Mouse (Mus musculus): ENCODE measurements at regions not wholly inside any gene's neighbourhood (a gene's known extent, or its start where the extent isn't known, plus 50 kb on each side); places are given as distances from the start of the nearest gene placed in this dataset.

DNA sequence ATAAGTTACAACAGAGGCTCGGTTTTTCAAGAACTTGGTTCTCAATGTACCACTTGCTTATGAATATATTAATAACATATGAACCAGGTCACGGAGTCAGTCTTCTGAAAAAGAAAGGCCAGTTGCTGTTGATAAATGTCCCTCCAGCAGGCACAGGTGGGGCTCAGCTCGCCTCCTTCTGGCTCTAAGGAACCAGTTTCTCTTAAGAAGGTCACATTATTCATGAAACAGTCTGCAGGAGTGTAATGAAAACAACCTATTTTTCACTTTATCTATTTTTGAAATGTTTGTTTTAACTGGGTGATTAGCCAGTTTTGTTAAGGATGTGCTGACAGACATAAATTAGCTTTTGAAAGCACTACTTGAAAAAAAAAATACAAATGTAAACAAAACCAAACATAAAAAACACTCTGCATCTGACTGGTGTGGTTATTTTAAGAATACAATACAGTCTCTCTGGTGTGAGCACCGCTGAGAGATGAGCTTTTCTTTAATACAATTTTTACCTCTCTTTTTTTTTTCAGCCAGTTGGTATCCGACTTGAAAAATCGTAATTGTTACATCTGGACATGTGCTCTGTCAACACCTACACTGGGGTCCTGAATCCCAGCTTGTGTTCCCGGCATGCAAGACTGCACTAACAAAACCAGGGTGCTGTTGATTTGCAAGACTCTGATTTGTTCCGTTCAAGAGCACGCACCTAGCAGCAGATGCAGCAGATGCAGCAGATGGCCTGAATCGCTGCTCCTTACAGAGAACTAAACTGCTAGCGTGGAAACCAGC, 651.8 kb downstream of the Ntrk3 start:
- DNase-seq (ENCODE audit: low spot score): peak; percentile 41
- Histone ChIP-seq H3K36me3 (ENCODE audit: control insufficient read depth, insufficient read depth, low read length) (no peaks in the 10 kb centered on the region), H3K9ac (ENCODE audit: low read depth, low read length) (no peak overlapping the region), H3K27me3 (replicated peaks; ENCODE audit: control insufficient read depth, insufficient read depth, low read length) (no peaks in the 10 kb centered on the region), H3K4me3 (ENCODE audit: low read depth, low read length) (no peak overlapping the region), H3K4me2 (ENCODE audit: low read depth, low read length) (no peak overlapping the region), H3K4me1 (ENCODE audit: control insufficient read depth, insufficient read depth, low read length) (no peaks in the 10 kb centered on the region), H3K27ac (replicated peaks; ENCODE audit: low read depth, low read length) (no peak overlapping the region), H3K9me3 (ENCODE audit: control insufficient read depth, low read length) (no peaks in the 10 kb centered on the region)
- 34% methylated on average over 11 of the region's 11 CpGs for WGBS
- peak; percentile 57 for ATAC-seq (ENCODE audit: low read depth)

DNA sequence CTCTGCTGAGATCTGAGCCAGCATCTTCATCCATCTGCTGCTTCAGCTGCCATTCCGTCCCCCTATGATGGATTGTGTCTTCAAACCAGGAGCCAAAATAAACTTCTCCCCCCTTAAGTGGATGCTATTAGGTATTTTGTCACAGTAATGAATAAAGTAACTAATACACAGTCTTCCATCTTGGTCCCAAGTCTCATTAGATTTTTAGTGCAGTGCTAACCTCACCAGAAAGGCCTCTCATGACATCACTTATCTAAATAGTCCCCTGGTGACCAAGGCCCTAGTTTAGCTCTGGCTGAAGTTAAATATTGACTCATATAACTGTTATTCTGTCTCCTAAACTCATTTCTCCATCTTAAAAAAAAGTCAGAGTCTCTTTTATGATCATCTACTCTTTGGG, 658.1 kb downstream of the Ntrk3 start:
- no peaks in the 10 kb centered on the region for H3K27me3 ChIP-seq (replicated peaks; ENCODE audit: control insufficient read depth, insufficient read depth, low read length)
- no peak overlapping the region for H3K4me3 ChIP-seq (ENCODE audit: low read depth, low read length)
- DNase-seq (ENCODE audit: low spot score) (no peak), ATAC-seq (ENCODE audit: low read depth) (no peak)
- H3K9ac ChIP-seq (ENCODE audit: low read depth, low read length): no peak overlapping the region
- no peaks in the 10 kb centered on the region for H3K9me3 ChIP-seq (ENCODE audit: control insufficient read depth, low read length)
- H3K27ac ChIP-seq (replicated peaks; ENCODE audit: low read depth, low read length): no peak overlapping the region
- H3K36me3 ChIP-seq (ENCODE audit: control insufficient read depth, insufficient read depth, low read length): no peaks in the 10 kb centered on the region
- H3K4me1 ChIP-seq (ENCODE audit: control insufficient read depth, insufficient read depth, low read length): no peaks in the 10 kb centered on the region
- 59% methylated on average over 1 of the region's 1 CpGs for WGBS
- no peak overlapping the region for H3K4me2 ChIP-seq (ENCODE audit: low read depth, low read length)

GRCm38 (mm10) chr7:78071131-78071530, 666.7 kb downstream of the Ntrk3 start:
- DNase-seq (ENCODE audit: low spot score): no peak
- Histone ChIP-seq H3K9ac (ENCODE audit: low read depth, low read length) (no peak overlapping the region), H3K9me3 (ENCODE audit: control insufficient read depth, low read length) (no peaks in the 10 kb centered on the region), H3K27me3 (replicated peaks; ENCODE audit: control insufficient read depth, insufficient read depth, low read length) (no peaks in the 10 kb centered on the region), H3K4me1 (ENCODE audit: control insufficient read depth, insufficient read depth, low read length) (no peaks in the 10 kb centered on the region), H3K4me2 (ENCODE audit: low read depth, low read length) (no peak overlapping the region), H3K36me3 (ENCODE audit: control insufficient read depth, insufficient read depth, low read length) (no peaks in the 10 kb centered on the region), H3K4me3 (ENCODE audit: low read depth, low read length) (no peak overlapping the region), H3K27ac (replicated peaks; ENCODE audit: low read depth, low read length) (no peak overlapping the region)
- WGBS: 54% methylated on average over 7 of the region's 7 CpGs
- no peak for ATAC-seq (ENCODE audit: low read depth)

DNA sequence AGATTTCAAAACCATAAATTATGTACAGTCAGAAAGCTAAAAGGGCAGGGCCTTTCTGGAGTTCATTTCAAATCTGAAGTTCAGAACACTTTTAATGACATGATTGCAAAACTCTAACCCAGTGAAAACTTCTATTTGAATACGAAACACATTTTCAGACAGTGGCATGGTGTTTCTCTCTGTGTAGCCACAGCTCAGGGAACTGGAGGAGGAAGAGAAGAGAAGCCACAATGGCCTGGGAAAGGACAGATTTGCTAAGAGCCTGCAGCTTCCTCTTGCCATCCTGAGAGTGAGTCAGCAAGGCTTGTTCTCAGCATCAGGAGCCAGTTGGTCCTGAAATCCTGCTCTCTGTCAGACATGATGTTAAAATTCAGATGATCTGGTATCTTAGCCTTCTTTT, 676.2 kb downstream of the Ntrk3 start:
- Histone ChIP-seq H3K9ac (ENCODE audit: low read depth, low read length) (no peak overlapping the region), H3K4me1 (ENCODE audit: control insufficient read depth, insufficient read depth, low read length) (no peaks in the 10 kb centered on the region), H3K36me3 (ENCODE audit: control insufficient read depth, insufficient read depth, low read length) (no peaks in the 10 kb centered on the region), H3K9me3 (ENCODE audit: control insufficient read depth, low read length) (no peaks in the 10 kb centered on the region), H3K27me3 (replicated peaks; ENCODE audit: control insufficient read depth, insufficient read depth, low read length) (no peaks in the 10 kb centered on the region), H3K4me3 (ENCODE audit: low read depth, low read length) (no peak overlapping the region), H3K27ac (replicated peaks; ENCODE audit: low read depth, low read length) (no peak overlapping the region), H3K4me2 (ENCODE audit: low read depth, low read length) (no peak overlapping the region)
- DNase-seq (ENCODE audit: low spot score) (no peak), ATAC-seq (ENCODE audit: low read depth) (no peak)
- WGBS: 77% methylated on average over 1 of the region's 1 CpGs

DNA sequence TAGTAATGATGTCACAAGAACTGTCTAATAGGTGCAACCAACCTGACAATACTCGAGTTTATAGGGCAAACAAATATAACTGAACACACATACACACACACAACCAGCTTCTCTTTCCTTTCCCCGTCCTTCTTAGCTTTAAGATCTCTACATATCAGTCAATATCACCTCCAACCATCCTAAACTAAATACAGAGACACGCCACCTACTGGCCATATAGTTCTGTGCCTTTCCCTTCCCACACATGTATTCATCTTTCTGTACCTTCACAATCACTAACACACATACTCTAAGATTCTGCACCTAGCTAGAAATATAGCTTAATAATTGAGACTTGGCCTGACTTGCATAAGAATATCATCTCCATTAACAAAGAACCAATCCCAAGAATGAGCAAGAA, 688.2 kb downstream of the Ntrk3 start:
- 54% methylated on average over 3 of the region's 3 CpGs for WGBS

DNA sequence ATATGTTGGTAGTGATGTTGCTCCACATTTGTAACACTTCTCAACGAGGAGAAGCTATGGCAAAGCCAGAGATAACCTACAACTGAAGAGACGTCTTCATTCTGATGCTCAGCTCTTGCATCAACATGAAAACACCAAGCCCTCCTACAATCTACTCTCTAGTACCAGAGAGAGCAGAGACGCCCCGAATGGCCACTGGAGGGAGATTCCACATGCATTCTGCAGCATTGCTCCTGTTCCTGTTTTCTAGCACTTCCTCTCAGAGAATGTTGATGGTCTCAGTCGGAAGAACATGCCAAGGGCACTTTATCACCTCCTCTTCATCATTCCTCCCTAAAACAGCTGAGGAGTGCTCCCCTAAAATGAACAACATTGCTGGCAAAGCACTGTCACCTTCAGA, 692.4 kb downstream of the Ntrk3 start:
- DNase-seq (ENCODE audit: low spot score): no peak
- ATAC-seq (ENCODE audit: low read depth): no peak
- Histone ChIP-seq H3K4me1 (ENCODE audit: control insufficient read depth, insufficient read depth, low read length) (no peaks in the 10 kb centered on the region), H3K27ac (replicated peaks; ENCODE audit: low read depth, low read length) (no peak overlapping the region), H3K9me3 (ENCODE audit: control insufficient read depth, low read length) (no peaks in the 10 kb centered on the region), H3K27me3 (replicated peaks; ENCODE audit: control insufficient read depth, insufficient read depth, low read length) (no peaks in the 10 kb centered on the region), H3K9ac (ENCODE audit: low read depth, low read length) (no peak overlapping the region), H3K4me3 (ENCODE audit: low read depth, low read length) (no peak overlapping the region), H3K36me3 (ENCODE audit: control insufficient read depth, insufficient read depth, low read length) (no peaks in the 10 kb centered on the region), H3K4me2 (ENCODE audit: low read depth, low read length) (no peak overlapping the region)
- 58% methylated on average over 5 of the region's 5 CpGs for WGBS

More for the DNA sequence above, 688.2 kb downstream of the Ntrk3 start:
- Histone ChIP-seq H3K9ac (ENCODE audit: low read depth, low read length) (no peak overlapping the region), H3K4me3 (ENCODE audit: low read depth, low read length) (no peak overlapping the region), H3K9me3 (ENCODE audit: control insufficient read depth, low read length) (no peaks in the 10 kb centered on the region), H3K4me1 (ENCODE audit: control insufficient read depth, insufficient read depth, low read length) (no peaks in the 10 kb centered on the region), H3K27me3 (replicated peaks; ENCODE audit: control insufficient read depth, insufficient read depth, low read length) (no peaks in the 10 kb centered on the region), H3K4me2 (ENCODE audit: low read depth, low read length) (no peak overlapping the region), H3K27ac (replicated peaks; ENCODE audit: low read depth, low read length) (no peak overlapping the region), H3K36me3 (ENCODE audit: control insufficient read depth, insufficient read depth, low read length) (no peaks in the 10 kb centered on the region)
- ATAC-seq (ENCODE audit: low read depth): no peak
- DNase-seq (ENCODE audit: low spot score): no peak

DNA sequence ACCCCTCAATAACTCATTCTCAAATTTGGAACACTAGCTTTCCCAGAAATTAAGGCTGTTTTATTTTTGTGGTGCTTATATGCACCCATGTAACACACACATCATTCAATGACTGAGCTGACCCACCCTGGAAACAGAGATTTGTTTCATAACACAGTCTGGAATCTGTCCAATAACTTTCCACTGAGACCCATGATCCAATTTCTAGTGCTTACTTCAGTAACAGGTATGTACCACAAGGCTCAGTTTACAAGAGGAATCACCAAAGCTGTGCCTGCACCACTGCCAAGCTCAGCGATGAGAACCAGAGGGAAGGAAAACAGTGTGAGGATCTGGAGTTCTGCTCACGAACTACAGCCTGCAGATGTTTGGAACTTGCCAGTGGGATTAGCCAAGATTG, 706.8 kb downstream of the Ntrk3 start:
- Histone ChIP-seq H3K27me3 (replicated peaks; ENCODE audit: control insufficient read depth, insufficient read depth, low read length) (no peaks in the 10 kb centered on the region), H3K36me3 (ENCODE audit: control insufficient read depth, insufficient read depth, low read length) (no peaks in the 10 kb centered on the region)

DNA sequence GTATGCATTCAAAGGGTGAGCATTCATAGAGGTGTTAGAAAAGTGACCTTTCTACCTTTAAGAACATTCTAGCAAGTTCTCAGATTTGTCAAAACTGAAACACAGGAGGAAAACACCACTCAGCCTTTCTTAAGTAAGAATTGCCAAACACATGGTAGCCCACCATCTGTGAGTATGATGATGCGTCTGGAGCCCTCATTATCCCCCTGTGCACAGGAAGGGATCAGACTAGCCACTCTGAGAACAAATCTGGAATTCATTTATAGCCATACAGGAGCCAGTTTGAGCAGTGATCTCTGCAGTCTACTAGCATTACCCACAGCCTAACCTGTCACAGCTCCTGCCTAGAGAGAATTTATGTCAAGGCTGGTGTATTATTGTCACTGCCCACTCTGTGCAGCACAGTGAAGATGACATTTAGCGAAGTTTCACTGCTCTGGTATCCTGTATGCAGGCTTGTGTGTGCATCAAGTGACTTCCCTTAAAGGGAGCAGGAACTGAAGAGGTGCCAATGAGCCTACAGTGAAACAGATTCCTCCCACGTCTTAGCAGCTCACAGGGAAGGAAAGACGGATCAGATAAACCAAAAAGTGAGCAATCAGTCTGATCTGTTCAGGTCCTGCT, 710.7 kb downstream of the Ntrk3 start:
- Histone ChIP-seq H3K9ac (ENCODE audit: low read depth, low read length) (no peak overlapping the region), H3K4me3 (ENCODE audit: low read depth, low read length) (no peak overlapping the region), H3K4me1 (ENCODE audit: control insufficient read depth, insufficient read depth, low read length) (no peaks in the 10 kb centered on the region), H3K36me3 (ENCODE audit: control insufficient read depth, insufficient read depth, low read length) (no peaks in the 10 kb centered on the region), H3K9me3 (ENCODE audit: control insufficient read depth, low read length) (no peaks in the 10 kb centered on the region), H3K4me2 (ENCODE audit: low read depth, low read length) (no peak overlapping the region), H3K27me3 (replicated peaks; ENCODE audit: control insufficient read depth, insufficient read depth, low read length) (no peaks in the 10 kb centered on the region), H3K27ac (replicated peaks; ENCODE audit: low read depth, low read length) (no peak overlapping the region)
- no peak for ATAC-seq (ENCODE audit: low read depth)
- DNase-seq (ENCODE audit: low spot score): no peak
- WGBS: 35% methylated on average over 4 of the region's 4 CpGs

More for the DNA sequence above, 706.8 kb downstream of the Ntrk3 start:
- Histone ChIP-seq H3K4me1 (ENCODE audit: control insufficient read depth, insufficient read depth, low read length) (no peaks in the 10 kb centered on the region), H3K4me3 (ENCODE audit: low read depth, low read length) (no peak overlapping the region), H3K9ac (ENCODE audit: low read depth, low read length) (no peak overlapping the region), H3K27ac (replicated peaks; ENCODE audit: low read depth, low read length) (no peak overlapping the region), H3K9me3 (ENCODE audit: control insufficient read depth, low read length) (no peaks in the 10 kb centered on the region), H3K4me2 (ENCODE audit: low read depth, low read length) (no peak overlapping the region)
- WGBS: 43% methylated on average over 2 of the region's 2 CpGs
- ATAC-seq (ENCODE audit: low read depth): no peak
- peak; percentile 39 for DNase-seq (ENCODE audit: low spot score)

GRCm38 (mm10) chr7:78023591-78023990, 714.2 kb downstream of the Ntrk3 start:
- Histone ChIP-seq H3K27me3 (replicated peaks; ENCODE audit: control insufficient read depth, insufficient read depth, low read length) (no peaks in the 10 kb centered on the region), H3K4me2 (ENCODE audit: low read depth, low read length) (no peak overlapping the region), H3K9ac (ENCODE audit: low read depth, low read length) (no peak overlapping the region), H3K36me3 (ENCODE audit: control insufficient read depth, insufficient read depth, low read length) (no peaks in the 10 kb centered on the region), H3K4me3 (ENCODE audit: low read depth, low read length) (no peak overlapping the region), H3K9me3 (ENCODE audit: control insufficient read depth, low read length) (no peaks in the 10 kb centered on the region), H3K27ac (replicated peaks; ENCODE audit: low read depth, low read length) (no peak overlapping the region), H3K4me1 (ENCODE audit: control insufficient read depth, insufficient read depth, low read length) (no peaks in the 10 kb centered on the region)
- DNase-seq (ENCODE audit: low spot score) (no peak), ATAC-seq (ENCODE audit: low read depth) (no peak)
- WGBS: 93% methylated on average over 1 of the region's 1 CpGs
